Mouse (Mus musculus) CH12.LX (cell line): ENCODE data around the gene Clcnka. TPM values are rescaled to one million over a fixed set of nuclear protein-coding genes. Genes with fewer than 3 reads are reported as not detected.
A peak's percentile ranks its signal among the peaks of the same experiment; 100 is the strongest.

Experiments
- DNase-seq: peaks from one replicate; pipeline ENCODE4 v3.0.0-alpha.2; 2013; ENCODE audit errors: extremely low read depth
- H3K27ac ChIP-seq: 2 replicates; pipeline ENCODE4 v1.5.1; 2012; ENCODE audit warnings: low read depth, mild to moderate bottlenecking, control low read depth, moderate library complexity; ENCODE audit not compliant: insufficient read depth
- H3K27me3 ChIP-seq: replicated peaks from 2 replicates; pipeline ENCODE3; 2012; ENCODE audit warnings: inconsistent platforms
- H3K36me3 ChIP-seq, 2 experiments: replicated peaks in 1 of 2; 2 replicates each; pipeline versions ENCODE3 to v1.6.1; 2012; ENCODE audit warnings: inconsistent platforms in 1 of 2, low read length in 1 of 2, mild to moderate bottlenecking in 1 of 2, mixed read lengths in 1 of 2, moderate library complexity in 1 of 2; ENCODE audit not compliant: control insufficient read depth in 1 of 2, insufficient read depth in 1 of 2
- H3K4me1 ChIP-seq, 2 experiments: 2 replicates each; pipeline ENCODE4 v1.6.1; 2012; ENCODE audit warnings: inconsistent platforms in 1 of 2, moderate library complexity in 1 of 2; ENCODE audit not compliant: insufficient read depth in 2 of 2, control insufficient read depth in 1 of 2
- H3K4me2 ChIP-seq: 2 replicates; pipeline ENCODE4 v1.6.1; 2012; ENCODE audit warnings: low read depth, mild to moderate bottlenecking, control low read depth; ENCODE audit not compliant: poor library complexity, insufficient read depth, severe bottlenecking
- H3K4me3 ChIP-seq, 3 experiments: fragments of 150-350 bp in 1 of 3; sonication (generic) in 1 of 3; replicated peaks in 1 of 3; 2 replicates each; pipeline versions ENCODE3 to v1.5.1; 2011 to 2012; ENCODE audit warnings: low read depth in 2 of 3, low read length in 2 of 3, mild to moderate bottlenecking in 2 of 3, moderate library complexity in 2 of 3, control low read depth in 1 of 3, improper control_type of control experiment in 1 of 3, inconsistent platforms in 1 of 3, mixed read lengths in 1 of 3; ENCODE audit not compliant: poor library complexity in 1 of 3
- H3K79me2 ChIP-seq: replicated peaks from 2 replicates; pipeline ENCODE4 v1.6.1; 2012; ENCODE audit warnings: mild to moderate bottlenecking, moderate library complexity; ENCODE audit not compliant: control insufficient read depth, poor library complexity, insufficient read depth, severe bottlenecking; ENCODE audit errors: extremely low read depth
- H3K9ac ChIP-seq: 2 replicates; pipeline ENCODE4 v1.6.1; 2012; ENCODE audit warnings: low read depth, mild to moderate bottlenecking, control low read depth, moderate library complexity; ENCODE audit not compliant: insufficient read depth
- H3K9me3 ChIP-seq: replicated peaks from 2 replicates; pipeline ENCODE3; 2012; ENCODE audit warnings: low read length, inconsistent platforms, mixed read lengths
- BHLHE40 ChIP-seq: IDR thresholded peaks from 2 replicates; pipeline ENCODE4 v1.6.1; 2011; ENCODE audit warnings: mild to moderate bottlenecking, low read depth, low read length, improper control_type of control experiment
- CHD2 ChIP-seq: IDR thresholded peaks from 2 replicates; pipeline ENCODE4 v1.6.1; 2011; ENCODE audit warnings: low read length, improper control_type of control experiment
- CTCF ChIP-seq, 2 experiments: IDR thresholded peaks in 1 of 2; conservative IDR thresholded peaks in 1 of 2; 2 replicates each; pipeline ENCODE4 v1.5.1; 2011 to 2012; ENCODE audit warnings: low read depth in 2 of 2, low read length in 2 of 2, improper control_type of control experiment in 1 of 2, inconsistent platforms in 1 of 2, mild to moderate bottlenecking in 1 of 2, moderate library complexity in 1 of 2
- E2F4 ChIP-seq: IDR thresholded peaks from 2 replicates; pipeline ENCODE4 v1.6.1; 2011; ENCODE audit warnings: low read depth, low read length, improper control_type of control experiment; ENCODE audit not compliant: insufficient replicate concordance
- ELF1 ChIP-seq: IDR thresholded peaks from 2 replicates; pipeline ENCODE4 v1.6.1; 2014; ENCODE audit warnings: low read depth, mild to moderate bottlenecking, inconsistent platforms, low read length, improper control_type of control experiment
- EP300 ChIP-seq: IDR thresholded peaks from 2 replicates; pipeline ENCODE4 v1.6.1; 2011; ENCODE audit warnings: low read length, improper control_type of control experiment
- JUN ChIP-seq: IDR thresholded peaks from 2 replicates; pipeline ENCODE4 v1.6.1; 2011; ENCODE audit warnings: low read depth, mild to moderate bottlenecking, low read length, improper control_type of control experiment, moderate library complexity; ENCODE audit not compliant: insufficient read depth
- JUND ChIP-seq: conservative IDR thresholded peaks from 2 replicates; pipeline ENCODE4 v1.6.1; 2011; ENCODE audit warnings: low read depth, low read length, improper control_type of control experiment
- KAT2A ChIP-seq: IDR thresholded peaks from 2 replicates; pipeline ENCODE4 v1.6.1; 2012; ENCODE audit warnings: low read length, improper control_type of control experiment, inconsistent platforms; ENCODE audit not compliant: insufficient replicate concordance
- MAFK ChIP-seq: IDR thresholded peaks from 2 replicates; pipeline ENCODE4 v1.6.1; 2011; ENCODE audit warnings: low read length, improper control_type of control experiment; ENCODE audit not compliant: insufficient replicate concordance
- MAX ChIP-seq: IDR thresholded peaks from 2 replicates; pipeline ENCODE4 v1.6.1; 2011; ENCODE audit warnings: low read length, improper control_type of control experiment
- MAZ ChIP-seq: IDR thresholded peaks from 2 replicates; pipeline ENCODE4 v1.6.1; 2012; ENCODE audit warnings: low read depth, mild to moderate bottlenecking, inconsistent platforms, low read length, improper control_type of control experiment, moderate library complexity
- MEF2A ChIP-seq: IDR thresholded peaks from 2 replicates; pipeline ENCODE4 v1.6.1; 2014; ENCODE audit warnings: low read depth, mild to moderate bottlenecking, inconsistent platforms, low read length, improper control_type of control experiment, borderline replicate concordance
- MXI1 ChIP-seq: IDR thresholded peaks from 2 replicates; pipeline ENCODE4 v1.6.1; 2011; ENCODE audit warnings: mild to moderate bottlenecking, low read depth, low read length, improper control_type of control experiment
- MYC ChIP-seq: IDR thresholded peaks from 2 replicates; pipeline ENCODE4 v1.6.1; 2011; ENCODE audit warnings: low read depth, mild to moderate bottlenecking, improper control_type of control experiment, low read length
- NRF1 ChIP-seq: IDR thresholded peaks from 2 replicates; pipeline ENCODE4 v1.6.1; 2014; ENCODE audit warnings: low read depth, mild to moderate bottlenecking, inconsistent platforms, low read length, improper control_type of control experiment, moderate library complexity
- RAD21 ChIP-seq: IDR thresholded peaks from 2 replicates; pipeline ENCODE4 v1.6.1; 2011; ENCODE audit warnings: low read depth, mild to moderate bottlenecking, low read length, improper control_type of control experiment, moderate library complexity
- RCOR1 ChIP-seq: conservative IDR thresholded peaks from 2 replicates; pipeline ENCODE4 v1.6.1; 2012; ENCODE audit warnings: low read depth, mild to moderate bottlenecking, inconsistent platforms, low read length, improper control_type of control experiment
- SIN3A ChIP-seq: IDR thresholded peaks from 2 replicates; pipeline ENCODE4 v1.6.1; 2012; ENCODE audit warnings: low read length, improper control_type of control experiment, inconsistent platforms
- SMC3 ChIP-seq: IDR thresholded peaks from 2 replicates; pipeline ENCODE4 v1.6.1; 2011; ENCODE audit warnings: low read depth, low read length, improper control_type of control experiment
- TBP ChIP-seq: conservative IDR thresholded peaks from 2 replicates; pipeline ENCODE4 v1.6.1; 2011; ENCODE audit warnings: low read depth, low read length, improper control_type of control experiment
- USF2 ChIP-seq: conservative IDR thresholded peaks from 2 replicates; pipeline ENCODE4 v1.6.1; 2011; ENCODE audit warnings: low read depth, low read length, improper control_type of control experiment
- ZC3H11A ChIP-seq: IDR thresholded peaks from 2 replicates; pipeline ENCODE4 v1.6.1; 2012; ENCODE audit warnings: low read depth, mild to moderate bottlenecking, inconsistent platforms, low read length, improper control_type of control experiment
- ZNF384 ChIP-seq: IDR thresholded peaks from 2 replicates; pipeline ENCODE4 v1.6.1; 2012; ENCODE audit warnings: low read depth, low read length, improper control_type of control experiment, inconsistent platforms
- dilution Hi-C: fragments of 300-500 bp; cut with MboI; formaldehyde crosslinking; loops from 2 replicates; pipeline ENCODE4 v1.14.3; 2020; ENCODE audit warnings: low sequenced_read_pairs; ENCODE audit not compliant: extremely low pct_unique_long_range_greater_than_20kb, extremely low pct_ligation_motif_present
- in situ Hi-C: fragments of 300-500 bp; cut with MboI; formaldehyde crosslinking; loops from 3 replicates; pipeline ENCODE4 v1.14.3; 2019; ENCODE audit warnings: low sequenced_read_pairs, low pct_ligation_motif_present, low pct_unique_long_range_greater_than_20kb, mixed read lengths
- polyA plus RNA-seq: library from polyadenylated mRNA; unstranded; fragments of >175 nt; gene quantifications from 2 replicates; pipeline ENCODE4 v1.2.1, GENCODE M21; 2012; ENCODE audit warnings: low read depth; ENCODE audit not compliant: insufficient read length
- total RNA-seq, 2 experiments: library from RNA; depleted of rRNA; stranded (reverse); fragments of 300-350 nt in 1 of 2; fragments of >200 nt in 1 of 2; gene quantifications; 2 replicates each; pipeline ENCODE4 v1.2.3; 2012 to 2014

The Clcnka gene
- total and polyA plus RNA-seq, 3 experiments: not detected

- no peaks in the 10 kb centered on the region for H3K9me3 ChIP-seq
- peaks cover 0 to 8% of the 10 kb centered on the region in 2 experiments for H3K4me1 ChIP-seq
- no peak overlapping the region for H3K27ac ChIP-seq
- in situ Hi-C loops (loop anchor here (10.0 kb wide), 1 partner anchor 445 kb away; no protein-coding TSS in a partner anchor), dilution Hi-C loops (no loop called here)
- peaks cover 41% of the 10 kb centered on the region for H3K27me3 ChIP-seq
- DNase-seq: no peak
- no peak overlapping the region for H3K4me3 ChIP-seq
- no peak overlapping the region for H3K4me2 ChIP-seq
- no peaks in the 10 kb centered on the region for H3K79me2 ChIP-seq
- H3K36me3 ChIP-seq: no peaks in the 10 kb centered on the region
- TF ChIP-seq ZNF384 (no peak), ZC3H11A (no peak), NRF1 (no peak), MXI1 (no peak), E2F4 (no peak)
- H3K9ac ChIP-seq: no peak overlapping the region
These were observed 9.0 kb downstream of the Clcnka start for GRCm38 (mm10) chr4:141389366-141390150.

GRCm38 (mm10) chr4:141387933-141388332, 10.6 kb downstream of the Clcnka start:
- H3K4me1 ChIP-seq: peaks cover 0 to 8% of the 10 kb centered on the region in 2 experiments; a peak in 3 of 4 replicates
- H3K9ac ChIP-seq: no peak overlapping the region
- H3K4me3 ChIP-seq: no peak overlapping the region
- no peaks in the 10 kb centered on the region for H3K9me3 ChIP-seq
- H3K36me3 ChIP-seq: no peaks in the 10 kb centered on the region
- dilution Hi-C loops (no loop called here), in situ Hi-C loops (no loop called here)
- no peak overlapping the region for H3K4me2 ChIP-seq
- H3K79me2 ChIP-seq: no peaks in the 10 kb centered on the region
- H3K27ac ChIP-seq: no peak overlapping the region
- TF ChIP-seq ELF1 (no peak), CHD2 (0 out of 2 replicates have a peak, but pooled peaks have one; percentile 38), USF2 (no peak)
- H3K27me3 ChIP-seq: peaks cover 48% of the 10 kb centered on the region
- DNase-seq: no peak

- H3K27me3 ChIP-seq: peaks cover 50% of the 10 kb centered on the region
- no peak overlapping the region for H3K4me2 ChIP-seq
- dilution Hi-C loops: no loop called here
- no peaks in the 10 kb centered on the region for H3K79me2 ChIP-seq
- peaks cover 0 to 8% of the 10 kb centered on the region in 2 experiments; a peak in 3 of 4 replicates for H3K4me1 ChIP-seq
- DNase-seq: peak; percentile 81
- no peaks in the 10 kb centered on the region for H3K36me3 ChIP-seq
- no peak overlapping the region for H3K9ac ChIP-seq
- no peaks in the 10 kb centered on the region for H3K9me3 ChIP-seq
- H3K27ac ChIP-seq: no peak overlapping the region
- TF ChIP-seq SMC3 (peak; percentile 66), MAX (no peak), MEF2A (no peak), JUN (no peak), MAFK (no peak), NRF1 (no peak), EP300 (no peak), RAD21 (peak; percentile 86), CTCF (conservative IDR thresholded peaks at IDR 0.05 in 1 of 2, IDR thresholded peaks at IDR 0.05 in 1 of 2; ENCODE audit: low read depth in 2 of 2, low read length in 2 of 2) (peak; percentile 62 to 89), KAT2A (no peak), MAZ (no peak), JUND (no peak), TBP (no peak), CHD2 (no peak), MYC (no peak), RCOR1 (no peak), BHLHE40 (no peak), SIN3A (no peak)
- no peak overlapping the region for H3K4me3 ChIP-seq
- in situ Hi-C loops: no loop called here
These were observed 11.3 kb downstream of the Clcnka start for GRCm38 (mm10) chr4:141387093-141387784.
